Mouse (Mus musculus): ENCODE data around the gene Lrwd1. TPM values are rescaled to one million over a fixed set of nuclear protein-coding genes. Genes with fewer than 3 reads are reported as not detected.
A peak's percentile ranks its signal among the peaks of the same experiment; 100 is the strongest.

Lrwd1 gene
- polyA plus RNA-seq, 1 experiment from 2014 or later, result 48.1 TPM

GRCm38 (mm10) chr5:136171363-136172341 is 35.8 kb upstream of the Lrwd1 start:
- no peaks in the 10 kb centered on the region for H3K36me3 ChIP-seq (ENCODE audit: control insufficient read depth, insufficient read depth, low read length)
- H3K9me3 ChIP-seq (ENCODE audit: control insufficient read depth, low read length), result peaks cover 2% of the 10 kb centered on the region; the same call in 1 of the 2 replicates
- peak overlapping the region; percentile 68 for H3K9ac ChIP-seq (ENCODE audit: low read length)
- ATAC-seq (replicated peaks; ENCODE audit: low FRiP score), result no peak
- H3K27ac ChIP-seq (ENCODE audit: low read depth, low read length), result no peak overlapping the region
- 47% methylated on average over 17 of the region's 17 CpGs for WGBS
- H3K4me2 ChIP-seq (ENCODE audit: low read depth, low read length, severe bottlenecking), result peak overlapping the region; percentile 92; the same call in 1 of the 2 replicates
- no peaks in the 10 kb centered on the region for H3K27me3 ChIP-seq (ENCODE audit: control insufficient read depth, insufficient read depth, low read length)
- peak overlapping the region; percentile 55 for H3K4me3 ChIP-seq (ENCODE audit: low read depth, low read length)
- peaks cover 3% of the 10 kb centered on the region; the same call in 1 of the 2 replicates for H3K4me1 ChIP-seq (replicated peaks; ENCODE audit: control insufficient read depth, insufficient read depth, low read length)
- no peak for DNase-seq (ENCODE audit: low spot score)

GRCm38 (mm10) chr5:136170512-136171362 is 34.9 kb upstream of the Lrwd1 start, which contains the start of gene Orai2:
Orai2 (minus strand) TSS chr5:136170713.
- ATAC-seq (replicated peaks; ENCODE audit: low FRiP score), result peak; percentile 92
- H3K27me3 ChIP-seq (ENCODE audit: control insufficient read depth, insufficient read depth, low read length), result no peaks in the 10 kb centered on the region
- no peak within 1 kb of the TSS for H3K27ac ChIP-seq (ENCODE audit: low read depth, low read length)
- DNase-seq (ENCODE audit: low spot score), result peak; percentile 91
- no peaks in the 10 kb centered on the region for H3K36me3 ChIP-seq (ENCODE audit: control insufficient read depth, insufficient read depth, low read length)
- peaks cover 3% of the 10 kb centered on the region; the same call in 1 of the 2 replicates for H3K4me1 ChIP-seq (replicated peaks; ENCODE audit: control insufficient read depth, insufficient read depth, low read length)
- peak within 1 kb of the TSS; percentile 55 for H3K4me3 ChIP-seq (ENCODE audit: low read depth, low read length)
- peak within 1 kb of the TSS; percentile 68 for H3K9ac ChIP-seq (ENCODE audit: low read length)
- H3K4me2 ChIP-seq (ENCODE audit: low read depth, low read length, severe bottlenecking), result peak within 1 kb of the TSS; percentile 92
- H3K9me3 ChIP-seq (ENCODE audit: control insufficient read depth, low read length), result peaks cover 2% of the 10 kb centered on the region; the same call in 1 of the 2 replicates
- 6% methylated on average over 43 of the region's 49 CpGs for WGBS

GRCm38 (mm10) chr5:136169626-136170511 is 34.0 kb upstream of the Lrwd1 start:
- Histone ChIP-seq H3K4me2 (ENCODE audit: low read depth, low read length, severe bottlenecking) (peak overlapping the region; percentile 92), H3K36me3 (ENCODE audit: control insufficient read depth, insufficient read depth, low read length) (no peaks in the 10 kb centered on the region), H3K9ac (ENCODE audit: low read length) (peak overlapping the region; percentile 68), H3K9me3 (ENCODE audit: control insufficient read depth, low read length) (peaks cover 2% of the 10 kb centered on the region; the same call in 1 of the 2 replicates), H3K27ac (ENCODE audit: low read depth, low read length) (no peak overlapping the region), H3K27me3 (ENCODE audit: control insufficient read depth, insufficient read depth, low read length) (no peaks in the 10 kb centered on the region), H3K4me1 (replicated peaks; ENCODE audit: control insufficient read depth, insufficient read depth, low read length) (peaks cover 3% of the 10 kb centered on the region; the same call in 1 of the 2 replicates), H3K4me3 (ENCODE audit: low read depth, low read length) (peak overlapping the region; percentile 55)
- 15% methylated on average over 15 of the region's 15 CpGs for WGBS
- peak; percentile 35; the same call in 1 of the 2 replicates for ATAC-seq (replicated peaks; ENCODE audit: low FRiP score)
- DNase-seq (ENCODE audit: low spot score), result no peak

- no peaks in the 10 kb centered on the region for H3K27me3 ChIP-seq (ENCODE audit: control insufficient read depth, insufficient read depth, low read length)
- no peak overlapping the region for H3K4me3 ChIP-seq (ENCODE audit: low read depth, low read length)
- no peak overlapping the region for H3K9ac ChIP-seq (ENCODE audit: low read length)
- H3K36me3 ChIP-seq (ENCODE audit: control insufficient read depth, insufficient read depth, low read length), result no peaks in the 10 kb centered on the region
- no peak for ATAC-seq (replicated peaks; ENCODE audit: low FRiP score)
- H3K27ac ChIP-seq (ENCODE audit: low read depth, low read length), result no peak overlapping the region
- peaks cover 2% of the 10 kb centered on the region; the same call in 1 of the 2 replicates for H3K9me3 ChIP-seq (ENCODE audit: control insufficient read depth, low read length)
- H3K4me2 ChIP-seq (ENCODE audit: low read depth, low read length, severe bottlenecking), result no peak overlapping the region
- H3K4me1 ChIP-seq (replicated peaks; ENCODE audit: control insufficient read depth, insufficient read depth, low read length), result peaks cover 3% of the 10 kb centered on the region; the same call in 1 of the 2 replicates
- WGBS, result 91% methylated on average over 3 of the region's 3 CpGs
- DNase-seq (ENCODE audit: low spot score), result no peak
Measured at GRCm38 (mm10) chr5:136168071-136168470, 32.2 kb upstream of the Lrwd1 start.

- DNase-seq (ENCODE audit: low spot score) (no peak), ATAC-seq (replicated peaks; ENCODE audit: low FRiP score) (no peak)
- no peaks in the 10 kb centered on the region for H3K36me3 ChIP-seq (ENCODE audit: control insufficient read depth, insufficient read depth, low read length)
- H3K4me2 ChIP-seq (ENCODE audit: low read depth, low read length, severe bottlenecking), result no peak overlapping the region
- H3K4me3 ChIP-seq (ENCODE audit: low read depth, low read length), result no peak overlapping the region
- WGBS, result 90% methylated on average over 4 of the region's 4 CpGs
- H3K4me1 ChIP-seq (replicated peaks; ENCODE audit: control insufficient read depth, insufficient read depth, low read length), result peaks cover 3% of the 10 kb centered on the region; the same call in 1 of the 2 replicates
- H3K9ac ChIP-seq (ENCODE audit: low read length), result no peak overlapping the region
- no peaks in the 10 kb centered on the region for H3K27me3 ChIP-seq (ENCODE audit: control insufficient read depth, insufficient read depth, low read length)
- H3K9me3 ChIP-seq (ENCODE audit: control insufficient read depth, low read length), result peaks cover 2% of the 10 kb centered on the region; the same call in 1 of the 2 replicates
- no peak overlapping the region for H3K27ac ChIP-seq (ENCODE audit: low read depth, low read length)
Measured at GRCm38 (mm10) chr5:136167296-136167695, 31.4 kb upstream of the Lrwd1 start.

- Histone ChIP-seq H3K4me2 (ENCODE audit: low read depth, low read length, severe bottlenecking) (no peak overlapping the region), H3K9me3 (ENCODE audit: control insufficient read depth, low read length) (peaks cover 2% of the 10 kb centered on the region; the same call in 1 of the 2 replicates), H3K4me3 (ENCODE audit: low read depth, low read length) (no peak overlapping the region), H3K27ac (ENCODE audit: low read depth, low read length) (no peak overlapping the region), H3K27me3 (ENCODE audit: control insufficient read depth, insufficient read depth, low read length) (no peaks in the 10 kb centered on the region), H3K9ac (ENCODE audit: low read length) (no peak overlapping the region), H3K36me3 (ENCODE audit: control insufficient read depth, insufficient read depth, low read length) (no peaks in the 10 kb centered on the region), H3K4me1 (replicated peaks; ENCODE audit: control insufficient read depth, insufficient read depth, low read length) (peaks cover 2% of the 10 kb centered on the region; the same call in 1 of the 2 replicates)
- no peak for ATAC-seq (replicated peaks; ENCODE audit: low FRiP score)
- DNase-seq (ENCODE audit: low spot score), result no peak
- 80% methylated on average over 8 of the region's 8 CpGs for WGBS
Measured at GRCm38 (mm10) chr5:136165246-136165645, 29.4 kb upstream of the Lrwd1 start.

DNA sequence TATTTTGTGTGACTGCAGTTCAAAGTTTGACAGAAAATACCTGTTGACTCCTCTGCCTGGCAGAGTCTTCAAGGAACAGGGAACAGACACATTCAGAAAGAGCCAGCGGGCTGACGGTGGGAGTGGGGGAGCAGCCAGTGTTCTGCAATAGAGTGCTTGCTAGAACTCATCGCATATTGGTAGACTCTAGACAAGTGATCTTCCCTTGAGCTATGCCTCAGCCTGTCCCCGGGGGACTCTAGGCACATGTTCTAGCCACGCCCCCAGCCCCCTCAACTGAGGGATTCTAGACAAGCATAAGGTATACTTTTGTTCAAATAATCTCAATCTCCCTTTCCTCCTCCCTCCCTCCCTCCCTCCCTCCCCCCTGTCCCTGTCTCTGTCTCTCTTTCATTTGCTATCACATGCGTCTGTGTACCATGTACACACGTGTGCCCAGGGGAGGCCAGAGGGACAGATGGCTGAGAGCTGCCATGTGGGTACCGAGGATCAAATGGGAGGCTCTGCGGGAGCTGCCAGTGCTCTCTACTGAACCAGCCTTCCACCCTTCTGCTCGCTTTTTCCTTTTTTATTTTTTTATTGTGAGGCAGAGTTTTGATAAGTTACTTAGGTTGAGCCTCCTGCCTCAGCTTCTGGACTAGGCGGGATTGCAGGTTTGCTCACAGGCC is 28.1 kb upstream of the Lrwd1 start:
- H3K27ac ChIP-seq (ENCODE audit: low read depth, low read length), result no peak overlapping the region
- no peaks in the 10 kb centered on the region for H3K27me3 ChIP-seq (ENCODE audit: control insufficient read depth, insufficient read depth, low read length)
- no peaks in the 10 kb centered on the region for H3K4me1 ChIP-seq (replicated peaks; ENCODE audit: control insufficient read depth, insufficient read depth, low read length)
- H3K4me3 ChIP-seq (ENCODE audit: low read depth, low read length), result no peak overlapping the region
- WGBS, result 82% methylated on average over 11 of the region's 11 CpGs
- DNase-seq (ENCODE audit: low spot score) (no peak), ATAC-seq (replicated peaks; ENCODE audit: low FRiP score) (no peak)
- no peak overlapping the region for H3K4me2 ChIP-seq (ENCODE audit: low read depth, low read length, severe bottlenecking)
- H3K36me3 ChIP-seq (ENCODE audit: control insufficient read depth, insufficient read depth, low read length), result no peaks in the 10 kb centered on the region
- H3K9ac ChIP-seq (ENCODE audit: low read length), result no peak overlapping the region
- peaks cover 2% of the 10 kb centered on the region; the same call in 1 of the 2 replicates for H3K9me3 ChIP-seq (ENCODE audit: control insufficient read depth, low read length)

Measured in forebrain, embryonic 11.5 days (tissue).